Mouse (Mus musculus) intestine, embryonic 14.5 days (tissue): ENCODE results near the gene Pou1f1. TPM values are rescaled to one million over a fixed set of nuclear protein-coding genes. Genes with fewer than 3 reads are reported as not detected.

ENCODE experiments used
- ATAC-seq: fragments of 200-750 bp; cut with Nextera tagmentation; replicated peaks from 2 replicates; pipeline ENCODE4 v1.8.0; 2017; ENCODE audit warnings: low read depth, moderate number of reproducible peaks, moderate TSS enrichment, moderate library complexity; ENCODE audit not compliant: low FRiP score, low TSS enrichment
- DNase-seq: peaks from one replicate; pipeline ENCODE4 v3.0.0-alpha.2; 2018; ENCODE audit warnings: low spot score
- H3K27ac ChIP-seq: fragments of 300-500 bp; sonication (generic); 2 replicates; pipeline ENCODE4 v1.5.1; 2014; ENCODE audit warnings: low read depth, mild to moderate bottlenecking, control low read depth
- H3K27me3 ChIP-seq: fragments of 300-500 bp; sonication (generic); replicated peaks from 2 replicates; pipeline ENCODE4 v1.6.1; 2014; ENCODE audit warnings: low read length, control low read depth; ENCODE audit not compliant: control insufficient read depth, insufficient read depth
- H3K36me3 ChIP-seq: fragments of 300-500 bp; sonication (generic); 2 replicates; pipeline ENCODE4 v1.6.1; 2014; ENCODE audit warnings: low read length, control low read depth; ENCODE audit not compliant: control insufficient read depth, insufficient read depth
- H3K4me1 ChIP-seq: fragments of 300-500 bp; sonication (generic); replicated peaks from 2 replicates; pipeline ENCODE4 v1.6.1; 2014; ENCODE audit warnings: low read length, control low read depth, mixed read lengths; ENCODE audit not compliant: control insufficient read depth, insufficient read depth
- H3K4me2 ChIP-seq: fragments of 300-500 bp; sonication (generic); 2 replicates; pipeline ENCODE4 v1.6.1; 2014; ENCODE audit warnings: low read length
- H3K4me3 ChIP-seq: fragments of 300-500 bp; sonication (generic); 2 replicates; pipeline ENCODE4 v1.5.1; 2014; ENCODE audit warnings: low read depth, low read length, control low read depth, mixed read lengths
- H3K9ac ChIP-seq: fragments of 300-500 bp; sonication (generic); 2 replicates; pipeline ENCODE4 v1.6.1; 2014; ENCODE audit warnings: mild to moderate bottlenecking, low read length
- H3K9me3 ChIP-seq: fragments of 300-500 bp; sonication (generic); 2 replicates; pipeline ENCODE4 v1.6.1; 2016; ENCODE audit warnings: low read length, control low read depth; ENCODE audit not compliant: control insufficient read depth
- WGBS: fragments of 180-500 bp; shearing (Covaris S2); extraction: QIAGEN DNeasy Blood & Tissue Kit; methylation state at CpG from one replicate; pipeline ENCODE4 v1.1.7; 2014; 5-methylcytosine and 5-hydroxymethylcytosine counted together
- polyA plus RNA-seq: library from polyadenylated mRNA; unstranded; fragments of >200 nt; fragmentation: Nextera tagmentation; extraction: Ambion mirVana; gene quantifications from 2 replicates; pipeline ENCODE4 v1.2.1, GENCODE M21; 2014

The Pou1f1 gene
- polyA plus RNA-seq, 1 experiment from 2014 or later, result 0.14 TPM

DNA sequence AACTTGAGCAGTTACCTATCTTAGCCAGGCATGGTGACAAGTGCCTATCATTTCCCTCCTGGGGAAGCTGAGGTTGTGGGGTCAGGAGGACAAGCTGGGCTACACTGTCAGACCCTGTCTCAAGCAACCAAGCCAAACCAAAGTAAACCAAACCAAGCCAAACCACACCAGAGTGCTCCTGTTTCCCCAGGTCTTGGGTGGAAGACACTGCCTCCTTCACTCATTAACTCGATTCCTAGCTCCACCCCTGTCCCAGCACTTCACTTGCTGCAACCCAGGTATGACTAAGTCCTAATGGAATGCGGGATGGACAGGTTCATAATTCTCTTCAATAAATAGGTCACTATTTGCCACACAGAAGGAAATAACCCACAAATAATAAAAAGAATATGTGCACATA, 39.3 kb downstream of the Pou1f1 start:
- DNase-seq (peak; percentile 55), ATAC-seq (peak; percentile 57)
- Histone ChIP-seq H3K4me2 (no peak overlapping the region), H3K4me3 (0 out of 2 replicates have a peak overlapping the region, but pooled peaks have one; percentile 1), H3K9me3 (no peaks in the 10 kb centered on the region), H3K4me1 (0 out of 2 replicates have a peak, but pooled peaks cover 3% of the 10 kb centered on the region), H3K36me3 (no peaks in the 10 kb centered on the region), H3K27ac (no peak overlapping the region), H3K27me3 (no peaks in the 10 kb centered on the region), H3K9ac (no peak overlapping the region)
- 64% methylated on average over 2 of the region's 2 CpGs for WGBS

DNA sequence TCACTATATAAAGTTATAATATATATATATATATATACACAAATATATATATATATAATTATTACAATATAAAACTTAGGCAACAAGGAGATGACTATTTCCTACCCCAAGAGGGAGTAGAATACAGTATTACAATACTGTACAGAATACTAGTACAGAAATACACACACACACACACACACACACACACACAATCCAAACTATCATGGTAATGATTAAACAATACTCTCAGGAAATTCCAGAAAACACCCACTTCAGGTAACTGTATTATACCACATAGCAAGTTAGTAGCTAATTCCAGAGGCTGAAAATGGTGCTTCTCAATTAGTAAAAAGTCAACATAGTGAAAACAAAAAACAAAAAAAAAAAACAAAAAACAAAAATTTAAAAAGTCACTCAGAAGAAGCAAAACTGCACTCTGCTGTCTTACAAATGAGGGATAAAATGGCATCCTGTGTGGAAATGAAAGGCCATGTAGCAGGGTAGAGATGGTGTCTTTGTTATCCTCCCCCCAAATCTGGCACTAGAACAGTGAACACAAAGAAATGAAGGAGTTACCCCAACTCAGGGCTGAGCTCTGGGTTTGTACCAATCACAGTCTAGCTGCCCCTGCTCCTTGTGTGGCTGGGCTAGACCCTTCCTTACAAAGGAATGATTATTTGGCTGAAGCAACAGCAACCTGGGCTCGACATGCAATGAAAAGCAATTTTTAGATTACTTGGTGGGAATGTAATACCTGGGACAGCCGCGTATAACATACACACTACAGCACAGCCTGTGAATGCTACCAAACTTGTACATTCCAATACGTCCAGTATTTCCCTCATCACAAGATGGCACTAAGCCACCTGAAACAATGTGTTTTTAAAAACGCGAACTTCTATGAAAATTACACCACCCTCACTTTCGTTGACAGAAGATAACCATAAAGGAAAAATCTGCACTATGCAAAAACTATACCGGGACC, 41.0 kb downstream of the Pou1f1 start:
- H3K9me3 ChIP-seq, result no peaks in the 10 kb centered on the region
- 12% methylated on average over 8 of the region's 8 CpGs for WGBS
- peak; percentile 57 for DNase-seq

DNA sequence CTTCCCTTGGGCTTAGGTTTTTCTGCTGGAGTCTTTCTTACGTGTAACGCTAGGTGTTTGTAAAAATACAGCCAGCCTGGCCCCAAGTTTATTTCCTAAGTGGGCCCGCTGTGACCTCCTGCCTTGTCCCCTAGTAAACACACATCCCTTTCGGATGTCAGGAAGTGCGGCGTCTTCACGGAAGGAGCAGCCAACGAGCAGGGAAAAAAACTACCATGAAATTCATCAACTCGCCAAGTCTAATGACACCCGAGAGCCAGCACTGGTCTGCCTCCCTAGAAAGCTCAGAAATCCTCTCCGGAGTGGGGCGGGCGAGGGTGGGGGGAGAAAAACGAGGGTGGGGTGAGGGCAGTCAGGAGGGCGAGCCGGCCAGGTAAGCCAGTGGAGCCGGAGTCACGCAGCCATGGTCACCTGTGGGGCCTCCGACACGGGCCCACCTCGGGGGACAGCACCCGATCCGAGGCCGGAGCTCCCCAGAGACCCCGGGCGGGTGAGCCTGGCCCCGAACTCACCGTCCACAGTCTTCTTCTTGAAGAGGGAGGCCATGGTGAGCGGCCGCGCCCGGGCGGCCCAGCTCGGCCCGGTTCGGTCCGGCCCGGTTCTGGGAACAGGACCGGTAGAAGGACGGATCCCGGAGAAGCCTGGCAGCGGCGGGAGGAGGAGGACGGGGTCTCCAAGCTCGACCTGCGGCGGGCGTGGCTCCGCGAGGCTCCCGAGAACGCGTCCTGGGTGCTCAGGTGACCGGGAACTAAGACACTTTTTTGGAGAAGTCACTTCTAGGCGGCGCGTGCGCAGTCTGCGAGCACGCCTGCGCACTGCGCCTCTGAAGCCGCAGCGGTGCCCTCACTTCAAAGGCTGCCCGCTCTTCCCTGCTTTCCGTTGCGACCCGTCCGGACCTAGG, 41.9 kb downstream of the Pou1f1 start, which contains the start of gene Chmp2b:
Gene Chmp2b (minus strand): TSS at position 764 of the 901 bp plus-strand sequence.
- WGBS, result under 1% methylated on average over 65 of the region's 69 CpGs
- 0 out of 2 replicates have a peak, but pooled peaks cover 3% of the 10 kb centered on the region for H3K4me1 ChIP-seq
- peak within 1 kb of the TSS; percentile 47 for H3K27ac ChIP-seq
- H3K27me3 ChIP-seq, result no peaks in the 10 kb centered on the region
- H3K4me3 ChIP-seq, result peak within 1 kb of the TSS; percentile 94
- H3K36me3 ChIP-seq, result no peaks in the 10 kb centered on the region
- ATAC-seq, result peak; percentile 83
- DNase-seq, result peak; percentile 88
- peak within 1 kb of the TSS; percentile 69 for H3K4me2 ChIP-seq
- H3K9me3 ChIP-seq, result no peaks in the 10 kb centered on the region
- H3K9ac ChIP-seq, result peak within 1 kb of the TSS; percentile 91

More for the DNA sequence above, 41.0 kb downstream of the Pou1f1 start:
- peak overlapping the region; percentile 94 for H3K4me3 ChIP-seq
- no peaks in the 10 kb centered on the region for H3K36me3 ChIP-seq
- peak overlapping the region; percentile 91 for H3K9ac ChIP-seq
- ATAC-seq, result no peak
- 0 out of 2 replicates have a peak, but pooled peaks cover 3% of the 10 kb centered on the region for H3K4me1 ChIP-seq
- H3K27me3 ChIP-seq, result no peaks in the 10 kb centered on the region
- H3K4me2 ChIP-seq, result peak overlapping the region; percentile 69
- H3K27ac ChIP-seq, result peak overlapping the region; percentile 47; the same call in 1 of the 2 replicates

- ATAC-seq (peak; percentile 56), DNase-seq (no peak)
- 2% methylated on average over 10 of the region's 10 CpGs for WGBS
- Histone ChIP-seq H3K9me3 (no peaks in the 10 kb centered on the region), H3K27me3 (no peaks in the 10 kb centered on the region), H3K9ac (peak overlapping the region; percentile 91), H3K4me2 (peak overlapping the region; percentile 69), H3K4me1 (0 out of 2 replicates have a peak, but pooled peaks cover 3% of the 10 kb centered on the region), H3K4me3 (peak overlapping the region; percentile 94), H3K36me3 (no peaks in the 10 kb centered on the region), H3K27ac (no peak overlapping the region)
Observed at GRCm38 (mm10) chr16:65562864-65563206, 42.5 kb downstream of the Pou1f1 start.

DNA sequence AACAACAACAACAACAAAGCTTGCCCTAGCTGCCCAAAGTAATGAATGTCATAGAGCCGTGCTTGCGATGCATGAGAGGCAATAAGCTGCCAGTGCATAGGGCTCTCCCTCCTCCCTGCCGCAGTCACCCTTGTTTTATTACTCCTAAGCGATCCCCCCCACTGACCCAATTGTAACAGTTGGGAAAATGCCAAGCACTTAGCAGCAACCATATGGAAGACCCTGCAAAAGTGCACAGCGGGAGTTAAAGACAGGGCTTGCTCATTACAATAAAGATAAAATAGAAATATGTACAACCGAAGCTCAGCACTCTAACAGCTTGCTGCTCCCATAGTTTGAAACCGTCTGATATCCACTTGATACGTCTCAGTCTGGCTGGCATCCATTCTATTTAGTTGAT, 44.0 kb downstream of the Pou1f1 start:
- no peak overlapping the region for H3K9ac ChIP-seq
- H3K27ac ChIP-seq, result 0 out of 2 replicates have a peak overlapping the region, but pooled peaks have one; percentile 16
- ATAC-seq (no peak), DNase-seq (no peak)
- 50% methylated on average over 8 of the region's 8 CpGs for WGBS
- no peaks in the 10 kb centered on the region for H3K27me3 ChIP-seq
- no peak overlapping the region for H3K4me2 ChIP-seq
- H3K36me3 ChIP-seq, result no peaks in the 10 kb centered on the region
- no peak overlapping the region for H3K4me3 ChIP-seq
- H3K4me1 ChIP-seq, result 0 out of 2 replicates have a peak, but pooled peaks cover 3% of the 10 kb centered on the region
- no peaks in the 10 kb centered on the region for H3K9me3 ChIP-seq

DNA sequence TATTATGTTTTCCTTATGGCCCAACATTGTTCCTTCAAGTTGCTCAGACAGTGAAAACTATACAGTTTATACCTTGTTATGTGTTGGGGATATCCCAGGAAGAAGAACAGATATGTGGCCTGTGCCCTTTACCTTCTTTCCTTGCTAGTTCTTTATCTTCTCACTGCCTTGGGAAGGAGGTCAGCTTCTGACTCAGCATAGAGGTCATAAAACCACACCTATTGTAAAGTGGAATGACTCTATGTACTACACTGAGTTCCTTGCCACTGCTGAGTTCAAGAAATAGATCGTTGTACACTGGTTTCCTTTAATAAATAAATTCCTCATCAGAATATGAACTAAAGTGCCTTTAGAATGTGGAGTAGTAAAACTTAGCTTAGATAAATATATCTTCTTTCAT, 44.6 kb downstream of the Pou1f1 start:
- no peak for DNase-seq
- H3K27ac ChIP-seq, result no peak overlapping the region
- H3K9me3 ChIP-seq, result no peaks in the 10 kb centered on the region
- ATAC-seq, result peak; percentile 50; the same call in 1 of the 2 replicates
- H3K27me3 ChIP-seq, result no peaks in the 10 kb centered on the region
- 70% methylated on average over 1 of the region's 1 CpGs for WGBS
- H3K4me3 ChIP-seq, result no peak overlapping the region
- no peak overlapping the region for H3K4me2 ChIP-seq
- 0 out of 2 replicates have a peak, but pooled peaks cover 3% of the 10 kb centered on the region for H3K4me1 ChIP-seq
- no peak overlapping the region for H3K9ac ChIP-seq
- no peaks in the 10 kb centered on the region for H3K36me3 ChIP-seq

DNA sequence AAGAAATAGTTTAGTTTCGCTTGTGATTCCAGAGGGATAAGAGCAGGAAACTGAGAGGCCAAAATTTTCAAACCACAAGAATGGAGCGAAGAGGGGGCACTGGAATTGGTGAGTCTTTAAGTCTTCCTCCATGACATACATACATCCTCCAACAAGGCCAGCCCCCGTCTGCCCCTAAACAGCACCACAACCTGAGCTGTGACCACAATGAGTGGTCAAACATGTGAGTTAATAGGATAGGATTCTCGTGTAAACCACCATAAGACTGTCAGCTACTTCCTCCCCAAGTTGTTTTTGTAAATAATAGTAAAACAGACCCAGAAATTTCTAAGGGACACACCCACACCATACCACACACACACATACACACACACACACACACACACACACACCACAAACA, 48.5 kb downstream of the Pou1f1 start:
- WGBS, result 81% methylated on average over 4 of the region's 4 CpGs
- no peaks in the 10 kb centered on the region for H3K36me3 ChIP-seq
- H3K4me1 ChIP-seq, result no peaks in the 10 kb centered on the region
- no peaks in the 10 kb centered on the region for H3K9me3 ChIP-seq
- H3K4me3 ChIP-seq, result no peak overlapping the region
- no peak overlapping the region for H3K4me2 ChIP-seq
- DNase-seq (no peak), ATAC-seq (no peak)
- H3K9ac ChIP-seq, result no peak overlapping the region
- no peak overlapping the region for H3K27ac ChIP-seq
- no peaks in the 10 kb centered on the region for H3K27me3 ChIP-seq

DNA sequence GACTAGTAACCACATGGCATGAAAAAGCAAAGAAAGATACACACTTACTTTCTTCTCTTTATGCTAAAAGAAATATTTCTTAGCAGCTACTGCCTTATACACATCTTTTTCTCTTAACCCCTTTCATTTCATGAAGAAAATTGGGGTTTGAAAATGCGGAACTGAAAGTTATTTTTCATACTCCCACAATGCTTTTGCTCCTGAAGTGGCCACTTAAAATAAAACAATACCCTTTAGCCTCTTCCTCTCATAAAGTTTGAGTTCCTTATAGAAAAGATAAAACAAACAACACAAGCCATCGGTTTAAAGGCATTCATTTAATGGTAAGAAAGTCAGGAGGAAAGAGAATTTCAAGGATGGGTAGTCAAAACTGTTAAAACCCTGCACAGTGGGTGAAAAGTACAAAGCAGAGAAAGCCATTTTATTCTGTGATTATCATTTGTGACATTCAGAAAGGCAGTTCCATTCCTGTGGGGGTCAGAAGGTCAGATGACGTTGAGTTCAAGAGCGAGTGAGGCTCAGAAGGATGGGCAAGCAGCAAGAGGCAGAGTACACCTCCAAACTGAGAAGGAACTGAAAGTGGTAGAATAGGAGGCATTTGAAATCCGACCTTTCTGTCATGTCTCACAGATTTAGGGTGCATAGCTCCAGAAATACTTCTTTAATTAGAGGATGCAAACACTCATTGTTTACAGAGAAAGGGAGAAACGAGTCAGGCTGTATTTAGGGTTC, 57.2 kb downstream of the Pou1f1 start:
- Histone ChIP-seq H3K9ac (no peak overlapping the region), H3K4me3 (no peak overlapping the region), H3K27ac (no peak overlapping the region), H3K36me3 (no peaks in the 10 kb centered on the region), H3K27me3 (no peaks in the 10 kb centered on the region), H3K4me1 (no peaks in the 10 kb centered on the region), H3K4me2 (no peak overlapping the region), H3K9me3 (no peaks in the 10 kb centered on the region)
- ATAC-seq, result no peak
- 62% methylated on average over 6 of the region's 6 CpGs for WGBS
- DNase-seq, result no peak
